Mouse (Mus musculus) heart, embryonic 16.5 days (tissue): Measurements from ENCODE around the gene Trim7. TPM values are rescaled to one million over a fixed set of nuclear protein-coding genes. Genes with fewer than 3 reads are reported as not detected.
"Not testable (repeated sequence)": the region's sequence is repeated elsewhere in the genome, so short reads cannot be mapped to it uniquely, and the experiment has no call there.

Experiments
- ATAC-seq: fragments of 200-750 bp; cut with Nextera tagmentation; replicated peaks from 2 replicates; pipeline ENCODE4 v1.8.0; 2017; ENCODE audit warnings: moderate number of reproducible peaks; ENCODE audit not compliant: insufficient read depth, low FRiP score; ENCODE audit errors: extremely low read depth
- H3K27ac ChIP-seq: fragments of 300-500 bp; sonication (generic); 2 replicates; pipeline ENCODE4 v1.5.1; 2014; ENCODE audit warnings: mild to moderate bottlenecking, low read length, control low read depth, moderate library complexity
- H3K27me3 ChIP-seq: fragments of 300-500 bp; sonication (generic); 2 replicates; pipeline ENCODE4 v1.6.1; 2014; ENCODE audit warnings: low read length, mixed read lengths; ENCODE audit not compliant: control insufficient read depth, insufficient read depth
- H3K36me3 ChIP-seq: fragments of 300-500 bp; sonication (generic); 2 replicates; pipeline ENCODE4 v1.6.1; 2014; ENCODE audit not compliant: control insufficient read depth, insufficient read depth
- H3K4me1 ChIP-seq: fragments of 300-500 bp; sonication (generic); 2 replicates; pipeline ENCODE4 v1.6.1; 2014; ENCODE audit warnings: low read length, mixed read lengths; ENCODE audit not compliant: control insufficient read depth, insufficient read depth
- H3K4me2 ChIP-seq: fragments of 300-500 bp; sonication (generic); 2 replicates; pipeline ENCODE4 v1.6.1; 2014; ENCODE audit warnings: low read depth, mild to moderate bottlenecking, control low read depth, low read length
- H3K4me3 ChIP-seq: fragments of 300-500 bp; sonication (generic); 2 replicates; pipeline ENCODE4 v1.5.1; 2014; ENCODE audit warnings: mild to moderate bottlenecking, control low read depth, low read length
- H3K9ac ChIP-seq: fragments of 300-500 bp; sonication (generic); 2 replicates; pipeline ENCODE4 v1.6.1; 2014; ENCODE audit warnings: low read length, control low read depth
- H3K9me3 ChIP-seq: fragments of 300-500 bp; sonication (generic); replicated peaks from 2 replicates; pipeline ENCODE4 v1.6.1; 2016; ENCODE audit warnings: low read length; ENCODE audit not compliant: control insufficient read depth
- WGBS: fragments of 180-500 bp; shearing (Covaris S2); extraction: QIAGEN DNeasy Blood & Tissue Kit; methylation state at CpG from one replicate; pipeline ENCODE4 v1.1.7; 2014; 5-methylcytosine and 5-hydroxymethylcytosine counted together
- polyA plus RNA-seq: library from polyadenylated mRNA; unstranded; fragments of >200 nt; fragmentation: Nextera tagmentation; extraction: Ambion mirVana; gene quantifications from 2 replicates; pipeline ENCODE4 v1.2.1, GENCODE M21; 2015

Gene Trim7
- polyA plus RNA-seq, 1 experiment from 2014 or later = 0.98 TPM

DNA sequence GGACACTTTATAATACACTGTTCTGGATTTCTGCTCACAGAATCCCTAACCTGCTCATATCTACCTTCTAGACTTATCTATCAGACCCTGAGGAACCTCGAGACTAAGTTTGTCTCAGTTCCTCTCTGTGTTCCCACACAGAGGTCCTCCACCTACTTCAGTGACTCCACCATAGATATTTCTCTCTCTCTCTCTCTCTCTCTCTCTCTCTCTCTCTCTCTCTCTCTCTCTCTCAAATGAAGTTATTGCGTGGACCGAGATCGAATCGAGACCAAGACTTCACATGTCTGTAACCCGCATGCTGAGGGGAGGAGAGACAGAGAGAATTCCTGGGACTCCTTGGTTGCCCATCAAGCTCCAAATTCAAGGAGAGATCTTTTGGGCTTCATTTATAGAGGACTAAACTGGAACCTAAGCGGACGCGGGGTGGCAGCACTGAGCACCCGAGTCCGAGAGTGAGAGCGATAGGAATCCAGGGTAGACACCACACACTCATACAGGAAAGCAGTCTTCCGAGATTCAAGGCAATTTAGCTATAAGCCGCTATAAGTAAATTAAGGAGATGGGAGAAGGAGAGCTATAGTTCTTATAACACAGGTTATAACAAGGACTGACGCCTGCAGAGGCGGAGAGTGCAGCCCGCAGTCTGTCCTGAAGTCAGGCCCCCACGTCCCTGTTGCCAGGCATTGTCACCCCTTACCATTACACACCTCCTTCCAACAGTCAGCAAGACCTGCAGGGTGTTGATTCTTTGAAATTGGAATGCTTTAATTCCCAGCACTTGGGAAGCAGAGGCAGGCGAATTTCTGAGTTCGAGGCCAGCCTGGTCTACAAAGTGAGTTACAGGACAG, 35.7 kb upstream of the Trim7 start:
- Histone ChIP-seq H3K36me3 (no peaks in the 10 kb centered on the region), H3K4me3 (peak overlapping the region; percentile 36), H3K27ac (no peak overlapping the region), H3K9ac (peak overlapping the region; percentile 57), H3K27me3 (no peaks in the 10 kb centered on the region), H3K4me2 (peak overlapping the region; percentile 67), H3K9me3 (no peaks in the 10 kb centered on the region), H3K4me1 (peaks cover 11% of the 10 kb centered on the region; the same call in 1 of the 2 replicates)
- peak; percentile 66 for ATAC-seq
- 13% methylated on average over 20 of the region's 20 CpGs for WGBS

DNA sequence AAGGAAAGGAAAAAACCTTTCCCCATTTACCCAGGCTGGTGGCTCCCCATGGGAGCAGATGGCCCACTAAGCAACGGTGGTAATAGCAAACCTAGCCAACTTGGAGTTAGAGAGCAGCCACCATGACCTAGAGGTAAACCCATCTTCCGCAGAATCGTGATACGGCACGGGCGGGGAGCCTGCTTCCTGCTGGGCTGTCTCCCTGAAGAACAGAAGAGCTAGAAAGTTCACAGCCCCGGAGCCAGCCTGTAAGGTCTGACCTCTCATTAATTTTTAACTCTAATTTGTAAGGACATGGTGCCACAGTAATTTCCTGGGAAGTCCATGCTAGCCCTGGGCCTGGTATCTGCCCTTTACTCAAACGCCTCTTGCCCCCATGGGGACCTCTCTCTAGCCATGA, 35.0 kb upstream of the Trim7 start:
- H3K27me3 ChIP-seq = no peaks in the 10 kb centered on the region
- H3K4me2 ChIP-seq = peak overlapping the region; percentile 67; the same call in 1 of the 2 replicates
- H3K4me3 ChIP-seq = no peak overlapping the region
- no peak overlapping the region for H3K27ac ChIP-seq
- peaks cover 11% of the 10 kb centered on the region; the same call in 1 of the 2 replicates for H3K4me1 ChIP-seq
- H3K9ac ChIP-seq = no peak overlapping the region; the same call in 1 of the 2 replicates
- WGBS = 45% methylated on average over 8 of the region's 8 CpGs
- H3K9me3 ChIP-seq = no peaks in the 10 kb centered on the region
- ATAC-seq = no peak
- H3K36me3 ChIP-seq = no peaks in the 10 kb centered on the region

DNA sequence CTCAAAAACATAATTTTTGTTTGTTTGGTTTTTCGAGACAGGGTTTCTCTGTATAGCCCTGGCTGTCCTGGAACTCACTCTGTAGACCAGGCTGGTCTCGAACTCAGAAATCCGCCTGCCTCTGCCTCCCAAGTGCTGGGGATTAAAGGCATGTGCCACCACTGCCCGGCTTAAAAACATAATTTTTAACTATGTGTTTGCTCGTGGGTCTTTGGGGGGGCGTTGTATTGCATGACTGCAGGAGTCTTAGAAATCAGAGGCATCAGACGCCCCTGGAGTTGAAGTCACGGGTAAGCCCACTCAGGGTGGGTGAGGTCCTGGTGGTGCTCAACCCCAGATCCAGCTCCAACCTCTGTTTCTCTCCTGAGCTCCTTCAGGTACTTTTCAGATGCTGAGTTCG, 34.0 kb upstream of the Trim7 start:
- H3K36me3 ChIP-seq, H3K27me3 ChIP-seq, H3K27ac ChIP-seq, ATAC-seq, H3K4me2 ChIP-seq, H3K9me3 ChIP-seq, H3K9ac ChIP-seq, H3K4me3 ChIP-seq: not testable (repeated sequence)
- WGBS = 85% methylated on average over 9 of the region's 9 CpGs
- peaks cover 11% of the 10 kb centered on the region; the same call in 1 of the 2 replicates for H3K4me1 ChIP-seq

DNA sequence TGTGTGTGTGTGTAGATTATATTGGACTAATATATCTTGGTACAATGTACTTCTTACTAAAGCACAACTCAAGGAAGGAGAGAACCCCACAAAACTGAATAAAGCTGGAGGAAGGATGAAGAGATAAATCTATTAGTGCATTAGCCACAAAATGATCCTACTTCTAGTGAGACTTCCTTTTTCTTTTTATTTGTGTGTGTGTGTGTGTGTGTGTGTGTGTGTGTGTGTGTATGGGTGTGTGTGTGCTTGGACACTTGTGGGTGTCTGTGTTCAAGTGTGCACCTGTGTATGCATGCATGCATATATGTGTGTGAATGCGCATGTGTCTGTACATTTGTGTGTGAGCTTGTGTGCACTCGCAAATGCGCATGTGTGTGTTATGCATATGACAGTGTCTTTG, 32.8 kb upstream of the Trim7 start:
- no peak for ATAC-seq
- no peaks in the 10 kb centered on the region for H3K9me3 ChIP-seq
- no peak overlapping the region for H3K4me2 ChIP-seq
- WGBS = 98% methylated on average over 3 of the region's 3 CpGs
- no peaks in the 10 kb centered on the region for H3K27me3 ChIP-seq
- H3K27ac ChIP-seq = no peak overlapping the region
- H3K4me3 ChIP-seq = no peak overlapping the region
- peaks cover 6% of the 10 kb centered on the region; the same call in 1 of the 2 replicates for H3K4me1 ChIP-seq
- H3K9ac ChIP-seq = no peak overlapping the region
- H3K36me3 ChIP-seq = no peaks in the 10 kb centered on the region

DNA sequence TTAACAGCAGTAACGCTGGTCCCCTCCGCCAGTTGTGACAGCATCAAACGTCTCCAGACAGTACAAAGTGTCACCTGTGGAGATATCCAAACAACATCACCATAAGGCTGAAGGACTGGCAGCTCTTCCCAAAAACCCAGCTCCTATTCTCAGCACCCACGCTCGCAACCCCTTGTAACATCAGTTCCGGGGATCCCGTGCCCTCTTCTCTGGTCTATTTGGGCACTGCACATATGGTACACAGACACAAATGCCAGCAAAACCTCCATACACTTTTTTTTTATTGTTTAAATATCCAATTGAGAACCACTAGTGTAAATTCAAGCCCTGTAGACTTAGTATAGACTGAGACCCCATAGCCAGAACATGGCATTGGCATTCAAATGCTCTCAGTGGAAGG, 30.7 kb upstream of the Trim7 start:
- Histone ChIP-seq H3K27ac (no peak overlapping the region), H3K9me3 (no peaks in the 10 kb centered on the region), H3K36me3 (no peaks in the 10 kb centered on the region), H3K9ac (no peak overlapping the region), H3K4me1 (peaks cover 8% of the 10 kb centered on the region), H3K27me3 (no peaks in the 10 kb centered on the region), H3K4me3 (no peak overlapping the region), H3K4me2 (no peak overlapping the region)
- WGBS = 91% methylated on average over 7 of the region's 7 CpGs
- no peak for ATAC-seq

DNA sequence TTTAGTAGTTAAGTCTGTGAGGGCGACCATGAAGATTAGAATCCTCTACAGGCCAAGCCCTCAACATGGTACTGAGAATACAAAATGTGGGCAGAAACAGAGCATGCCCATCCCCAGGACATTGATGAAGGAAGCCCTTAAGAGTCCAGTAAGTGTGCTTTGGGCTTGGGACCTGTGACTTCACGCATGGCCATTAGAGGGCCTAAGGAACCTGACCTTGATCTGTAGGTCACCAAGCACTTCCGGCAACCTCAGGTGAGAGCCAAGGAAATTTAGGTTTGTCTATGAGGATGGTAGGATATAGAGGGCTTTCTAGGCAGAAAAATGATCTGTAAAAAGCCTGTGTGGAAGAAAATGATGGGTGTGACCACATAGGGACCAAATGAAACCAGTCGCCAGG, 29.6 kb upstream of the Trim7 start:
- Histone ChIP-seq H3K27me3 (no peaks in the 10 kb centered on the region), H3K9me3 (no peaks in the 10 kb centered on the region), H3K4me3 (no peak overlapping the region), H3K27ac (no peak overlapping the region), H3K4me2 (no peak overlapping the region), H3K4me1 (peaks cover 6% of the 10 kb centered on the region), H3K36me3 (no peaks in the 10 kb centered on the region), H3K9ac (no peak overlapping the region)
- 74% methylated on average over 4 of the region's 4 CpGs for WGBS
- no peak for ATAC-seq

DNA sequence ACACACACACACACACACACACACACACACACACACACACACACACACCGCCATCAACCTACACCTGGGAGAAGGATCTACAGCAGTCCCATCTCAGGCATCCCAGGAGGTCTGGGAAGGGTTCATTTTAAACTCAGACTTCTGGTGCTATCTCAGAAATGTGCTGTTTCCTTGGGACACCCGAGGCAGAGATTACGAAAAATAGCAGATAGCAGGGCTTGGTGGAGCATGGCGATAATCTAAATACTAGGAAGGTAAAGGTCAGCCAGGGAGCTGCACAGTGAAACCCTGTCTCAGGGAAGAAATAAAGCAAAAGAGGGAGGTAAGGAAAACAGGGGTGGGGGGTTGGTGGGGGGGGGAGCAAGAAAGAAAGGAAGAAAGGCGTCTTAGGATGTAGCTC, 28.7 kb upstream of the Trim7 start:
- peaks cover 7% of the 10 kb centered on the region for H3K36me3 ChIP-seq
- H3K27ac ChIP-seq = no peak overlapping the region
- WGBS = 58% methylated on average over 5 of the region's 5 CpGs
- H3K9ac ChIP-seq = no peak overlapping the region
- ATAC-seq = no peak
- no peak overlapping the region for H3K4me3 ChIP-seq
- H3K4me1 ChIP-seq = peaks cover 16% of the 10 kb centered on the region
- H3K27me3 ChIP-seq = no peaks in the 10 kb centered on the region
- no peak overlapping the region for H3K4me2 ChIP-seq
- H3K9me3 ChIP-seq = no peaks in the 10 kb centered on the region

DNA sequence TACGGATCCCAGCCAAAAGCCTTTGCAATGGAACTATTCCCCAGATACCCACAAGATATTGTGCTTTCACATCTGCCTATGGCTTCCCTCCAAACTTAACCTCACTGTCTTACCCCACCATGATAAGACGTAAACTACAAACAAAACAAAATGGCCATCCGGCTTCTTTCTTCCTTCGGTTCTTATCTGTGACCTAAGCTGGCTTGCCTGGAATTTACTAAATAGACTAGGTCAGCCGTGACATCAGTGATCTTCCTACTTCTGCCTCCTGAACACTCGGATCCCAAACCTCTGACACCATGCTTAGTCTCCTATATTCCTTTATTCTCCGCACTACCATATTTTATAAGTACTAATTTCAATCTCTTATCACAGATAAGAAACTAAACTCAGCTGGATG, 27.6 kb upstream of the Trim7 start:
- H3K27ac ChIP-seq = no peak overlapping the region
- H3K4me3 ChIP-seq = no peak overlapping the region

More for the DNA sequence above, 27.6 kb upstream of the Trim7 start:
- Histone ChIP-seq H3K9ac (no peak overlapping the region; the same call in 1 of the 2 replicates), H3K9me3 (no peaks in the 10 kb centered on the region), H3K4me2 (peak overlapping the region; percentile 69), H3K36me3 (peaks cover 15% of the 10 kb centered on the region), H3K4me1 (peaks cover 17% of the 10 kb centered on the region), H3K27me3 (no peaks in the 10 kb centered on the region)
- ATAC-seq = no peak
- WGBS = 63% methylated on average over 7 of the region's 7 CpGs
